Mouse (Mus musculus) frontal cortex, postnatal 10 days (tissue): ENCODE results near the gene Tmem106c.

Source experiments
- DNase-seq, 2 experiments: peaks; one replicate each; pipeline ENCODE4 v3.0.0; 2022; ENCODE audit warnings: low spot score in 2 of 2, mixed read lengths in 1 of 2

The Tmem106c gene

GRCm38 (mm10) chr15:97999991-98000390 lies 36.0 kb downstream of the Tmem106c start:
- no peak for DNase-seq

GRCm38 (mm10) chr15:98001321-98002112 lies 37.5 kb downstream of the Tmem106c start:
- no peak for DNase-seq

GRCm38 (mm10) chr15:98002113-98002990 lies 38.4 kb downstream of the Tmem106c start:
- no peak for DNase-seq

- no peak for DNase-seq
These were observed 39.2 kb downstream of the Tmem106c start for GRCm38 (mm10) chr15:98002991-98003821.

- no peak for DNase-seq
These were observed 40.1 kb downstream of the Tmem106c start, which contains the start of gene Col2a1 for GRCm38 (mm10) chr15:98003822-98004739. Gene Col2a1, minus strand, starts transcription at chr15:98004695.

GRCm38 (mm10) chr15:98004740-98005159 lies 40.8 kb downstream of the Tmem106c start:
- DNase-seq: no peak

GRCm38 (mm10) chr15:98005181-98005580 lies 41.2 kb downstream of the Tmem106c start:
- DNase-seq: no peak

GRCm38 (mm10) chr15:98012810-98013209 lies 48.8 kb downstream of the Tmem106c start:
- DNase-seq: no peak

GRCm38 (mm10) chr15:98017925-98018324 lies 53.9 kb downstream of the Tmem106c start:
- DNase-seq: no peak

- no peak for DNase-seq
These were observed 55.0 kb downstream of the Tmem106c start for GRCm38 (mm10) chr15:98019047-98019446.
